8 mouse cellular contexts compared by ENCODE assay signal in the genomic region with DNA sequence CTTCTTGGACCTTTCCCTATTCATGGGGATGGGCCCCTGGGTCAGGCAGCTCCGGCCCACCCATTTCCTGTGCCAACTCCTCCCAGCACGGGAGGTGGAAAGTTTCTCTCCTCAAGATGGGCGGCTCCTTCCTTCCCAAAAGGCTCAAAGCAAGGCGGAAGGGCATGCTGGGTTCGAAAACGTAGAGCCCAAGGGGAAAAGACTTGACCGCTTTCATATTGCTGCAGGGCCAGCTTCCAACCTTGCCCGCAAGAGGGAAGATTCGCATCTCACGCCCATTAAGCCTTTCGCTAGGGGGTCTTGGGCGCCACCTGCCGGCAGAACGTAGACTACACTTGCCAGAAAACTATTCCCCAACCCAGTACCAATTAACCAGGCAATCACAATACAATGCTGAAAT. TPM values are rescaled to one million over a fixed set of nuclear protein-coding genes. Genes with fewer than 3 reads are reported as not detected.
DNase-seq lines count a peak whose midpoint lies in the region; ATAC-seq and TF ChIP-seq lines count a peak whose summit lies in the region.

No protein-coding gene starts in this region.

- intact Hi-C loops in left cerebral cortex, postnatal 14 days (cut with DNase I): loop anchor here (1.0 to 5.0 kb wide), 2 partner anchors 35 to 45 kb away; a partner anchor contains a TSS

- DNase-seq in T-cell, adult 2 months (ENCODE audit: low spot score): peak; percentile 77
- peak; percentile 83 for DNase-seq in gastrocnemius, postnatal 25 days
- peak; percentile 85 to 89 for DNase-seq in left cerebral cortex, postnatal 14 days (ENCODE audit: low spot score in 2 of 2)
- peak; percentile 90 to 93 for DNase-seq in right cerebral cortex, adult 2 months (ENCODE audit: low spot score in 2 of 2)
- DNase-seq in urinary bladder, adult 2 months (ENCODE audit: low spot score): peak; percentile 78

- H3K4me3 ChIP-seq in cortical plate, adult 2 months (ENCODE audit: insufficient read depth, low read length): peak overlapping the region; percentile 81

- peak; percentile 94 for TF ChIP-seq CTCF in cortical plate, adult 2 months (IDR thresholded peaks at IDR 0.05; ENCODE audit: extremely low read depth, insufficient read depth, low read length)

- no peak overlapping the region for H3K27ac ChIP-seq in cortical plate, adult 2 months (ENCODE audit: insufficient read depth, low read length)

- H3K4me1 ChIP-seq in cortical plate, adult 2 months (ENCODE audit: control insufficient read depth, insufficient read depth, low read length): peaks cover 7% of the 10 kb centered on the region; the same call in 1 of the 2 replicates

- ATAC-seq in inflammation-experienced regulatory T-cells, adult 6 months: peak; percentile 19
- peak; percentile 27 for ATAC-seq in megakaryocyte progenitor cell, adult 5-6 weeks (replicated peaks; ENCODE audit: poor library complexity)

- TF ChIP-seq POLR2A in cortical plate, adult 2 months (IDR thresholded peaks at IDR 0.05; ENCODE audit: extremely low read depth, insufficient read depth, low read length): no peak

RNA-seq across cellular contexts. Expression of a gene that starts 1.6 kb away (rescaled TPM):
- polyA plus RNA-seq in cortical plate, adult 2 months (2012; rRNA removed): 16.5 and 17.0 TPM in 2 replicates
- total RNA-seq in gastrocnemius, postnatal 25 days (2021): 100 to 1,000 TPM; 241 to 266 TPM
- polyA plus RNA-seq in inflammation-experienced regulatory T-cells, adult 6 months (2017; shearing (Covaris generic)): 10 to 100 TPM; 12.5 to 43.4 (median 19.4) TPM
- total RNA-seq in left cerebral cortex, postnatal 14 days (2021): 10 to 100 TPM; 36.6 to 37.7 TPM
- total RNA-seq in megakaryocyte progenitor cell, adult 5-6 weeks (2015): 7.9 and 8.1 TPM in 2 replicates
- 27.2 and 30.3 TPM in 2 replicates for total RNA-seq in megakaryocyte progenitor cell, adult 5-6 weeks (2017)
- 97.4 and 116 TPM in 2 replicates for polyA plus RNA-seq in urinary bladder, adult 2 months (2012; rRNA removed)

RNA-seq across cellular contexts. Expression of a gene that starts 1.8 kb away (rescaled TPM):
- polyA plus RNA-seq in cortical plate, adult 2 months (2012; rRNA removed): 46.7 and 58.6 TPM in 2 replicates
- total RNA-seq in gastrocnemius, postnatal 25 days (2021): 10 to 100 TPM; 24.7 to 24.9 TPM
- 10 to 100 TPM; 13.0 to 57.6 (median 36.1) TPM for polyA plus RNA-seq in inflammation-experienced regulatory T-cells, adult 6 months (2017; shearing (Covaris generic))
- total RNA-seq in left cerebral cortex, postnatal 14 days (2021): 10 to 100 TPM; 38.7 to 39.2 TPM
- 40.5 and 42.3 TPM in 2 replicates for total RNA-seq in megakaryocyte progenitor cell, adult 5-6 weeks (2015)
- 20.3 and 22.9 TPM in 2 replicates for total RNA-seq in megakaryocyte progenitor cell, adult 5-6 weeks (2017)
- polyA plus RNA-seq in urinary bladder, adult 2 months (2012; rRNA removed): 66.3 and 79.4 TPM in 2 replicates

RNA-seq across cellular contexts. Expression of a gene that starts 13.0 kb away (rescaled TPM):
- polyA plus RNA-seq in cortical plate, adult 2 months (2012; rRNA removed): 54.2 and 54.9 TPM in 2 replicates
- total RNA-seq in gastrocnemius, postnatal 25 days (2021): 10 to 100 TPM; 45.7 to 49.6 TPM
- under 1 TPM in 1 of 3 experiments, not detected in 2; 0.77 TPM for polyA plus RNA-seq in inflammation-experienced regulatory T-cells, adult 6 months (2017; shearing (Covaris generic))
- 10 to 100 TPM; 26.6 to 29.0 TPM for total RNA-seq in left cerebral cortex, postnatal 14 days (2021)
- total RNA-seq in megakaryocyte progenitor cell, adult 5-6 weeks (2015): 6.1 and 7.6 TPM in 2 replicates
- 2.7 and 5.6 TPM in 2 replicates for total RNA-seq in megakaryocyte progenitor cell, adult 5-6 weeks (2017)
- polyA plus RNA-seq in urinary bladder, adult 2 months (2012; rRNA removed): 132 and 164 TPM in 2 replicates

RNA-seq across cellular contexts. Expression of a gene that starts 23.5 kb away (rescaled TPM):
- polyA plus RNA-seq in cortical plate, adult 2 months (2012; rRNA removed): 0.09 and 0.23 TPM in 2 replicates
- total RNA-seq in gastrocnemius, postnatal 25 days (2021): not detected
- 1 to 10 TPM; 1.5 to 5.7 (median 2.6) TPM for polyA plus RNA-seq in inflammation-experienced regulatory T-cells, adult 6 months (2017; shearing (Covaris generic))
- not detected for total RNA-seq in left cerebral cortex, postnatal 14 days (2021)
- total RNA-seq in megakaryocyte progenitor cell, adult 5-6 weeks (2015): not detected in 2 replicates
- 0.14 TPM in 1 of 2 replicates, not detected in the other for total RNA-seq in megakaryocyte progenitor cell, adult 5-6 weeks (2017)
- 0.13 and 0.25 TPM in 2 replicates for polyA plus RNA-seq in urinary bladder, adult 2 months (2012; rRNA removed)

RNA-seq across cellular contexts. Expression of a gene that starts 39.0 kb away (rescaled TPM):
- 59.9 and 60.8 TPM in 2 replicates for polyA plus RNA-seq in cortical plate, adult 2 months (2012; rRNA removed)
- 10 to 100 TPM; 13.5 to 13.8 TPM for total RNA-seq in gastrocnemius, postnatal 25 days (2021)
- polyA plus RNA-seq in inflammation-experienced regulatory T-cells, adult 6 months (2017; shearing (Covaris generic)): 10 to 100 TPM; 14.8 to 26.0 (median 21.1) TPM
- 10 to 100 TPM; 63.6 to 65.1 TPM for total RNA-seq in left cerebral cortex, postnatal 14 days (2021)
- total RNA-seq in megakaryocyte progenitor cell, adult 5-6 weeks (2015): 21.6 and 24.5 TPM in 2 replicates
- total RNA-seq in megakaryocyte progenitor cell, adult 5-6 weeks (2017): 15.6 and 15.7 TPM in 2 replicates
- polyA plus RNA-seq in urinary bladder, adult 2 months (2012; rRNA removed): 40.5 and 53.5 TPM in 2 replicates

Comparison
In these comparisons a context has a peak if more than half of its experiments do, and no peak if none do; other contexts are left out.
1. RNA of a gene that starts 1.6 kb away (total RNA-seq): 241 to 266 TPM in gastrocnemius, postnatal 25 days; 36.6 to 37.7 TPM in left cerebral cortex, postnatal 14 days and 7.9 to 30.3 TPM in megakaryocyte progenitor cell, adult 5-6 weeks; every median in the first group is over 4 times any median in the second.
2. Peak in every context shown above with its lines, with median percentiles within 50 percentile points of each other: DNase-seq.